Mouse (Mus musculus) midbrain, embryonic 11.5 days (tissue): ENCODE results near the gene Fam161b. TPM values are rescaled to one million over a fixed set of nuclear protein-coding genes. Genes with fewer than 3 reads are reported as not detected.

Experiments used
- ATAC-seq: fragments of 200-750 bp; cut with Nextera tagmentation; 2 replicates; pipeline ENCODE4 v1.8.0; 2017; ENCODE audit warnings: moderate TSS enrichment, moderate library complexity; ENCODE audit not compliant: low FRiP score
- DNase-seq: peaks from one replicate; pipeline ENCODE4 v3.0.0; 2015; ENCODE audit warnings: low spot score; ENCODE audit errors: missing footprints
- H3K27ac ChIP-seq: fragments of 300-500 bp; sonication (generic); 2 replicates; pipeline ENCODE4 v1.5.1; 2014; ENCODE audit warnings: low read depth, low read length
- H3K27me3 ChIP-seq: fragments of 300-500 bp; sonication (generic); 2 replicates; pipeline ENCODE4 v1.6.1; 2014; ENCODE audit warnings: mild to moderate bottlenecking, low read length, moderate library complexity, mixed read lengths; ENCODE audit not compliant: control insufficient read depth, insufficient read depth
- H3K36me3 ChIP-seq: fragments of 300-500 bp; sonication (generic); 2 replicates; pipeline ENCODE4 v1.6.1; 2014; ENCODE audit warnings: mild to moderate bottlenecking, low read length, moderate library complexity, mixed read lengths; ENCODE audit not compliant: control insufficient read depth, insufficient read depth
- H3K4me1 ChIP-seq: fragments of 300-500 bp; sonication (generic); 2 replicates; pipeline ENCODE4 v1.6.1; 2014; ENCODE audit warnings: low read length; ENCODE audit not compliant: control insufficient read depth, insufficient read depth
- H3K4me2 ChIP-seq: fragments of 300-500 bp; sonication (generic); 2 replicates; pipeline ENCODE4 v1.6.1; 2014; ENCODE audit warnings: mild to moderate bottlenecking, moderate library complexity
- H3K4me3 ChIP-seq: fragments of 300-500 bp; sonication (generic); 2 replicates; pipeline ENCODE4 v1.5.1; 2014; ENCODE audit warnings: low read depth, low read length
- H3K9ac ChIP-seq: fragments of 300-500 bp; sonication (generic); 2 replicates; pipeline ENCODE4 v1.6.1; 2014; ENCODE audit warnings: low read length
- H3K9me3 ChIP-seq: fragments of 300-500 bp; sonication (generic); 2 replicates; pipeline ENCODE4 v1.6.1; 2016; ENCODE audit warnings: low read length; ENCODE audit not compliant: control insufficient read depth
- WGBS: fragments of 180-500 bp; shearing (Covaris S2); extraction: QIAGEN DNeasy Blood & Tissue Kit; methylation state at CpG from one replicate; pipeline ENCODE4 v1.1.7; 2014; 5-methylcytosine and 5-hydroxymethylcytosine counted together
- polyA plus RNA-seq: library from polyadenylated mRNA; unstranded; fragments of >200 nt; fragmentation: Nextera tagmentation; extraction: Ambion mirVana; gene quantifications from 2 replicates; pipeline ENCODE4 v1.2.1, GENCODE M21; 2014

Fam161b gene
- polyA plus RNA-seq = 7.3 and 10.0 TPM in 2 replicates

- Histone ChIP-seq H3K36me3 (no peaks in the 10 kb centered on the region; the same call in 1 of the 2 replicates), H3K4me2 (peak within 1 kb of the TSS; percentile 85), H3K27me3 (no peaks in the 10 kb centered on the region), H3K9me3 (no peaks in the 10 kb centered on the region), H3K4me3 (peak within 1 kb of the TSS; percentile 97), H3K27ac (no peak within 1 kb of the TSS), H3K9ac (peak within 1 kb of the TSS; percentile 90), H3K4me1 (peaks cover 11% of the 10 kb centered on the region)
- under 1% methylated on average over 51 of the region's 51 CpGs for WGBS
- peak; percentile 99 for ATAC-seq
- DNase-seq = peak; percentile 98
These were observed at the start of gene Fam161b, which contains the start of gene Coq6 for GRCm38 (mm10) chr12:84361555-84362489. Gene Fam161b (minus strand): TSS chr12:84361833. Gene Coq6 (plus strand): TSS chr12:84361657.

GRCm38 (mm10) chr12:84408819-84409507 is 47.3 kb upstream of the Fam161b start, which contains the start of the genes Entpd5 and Bbof1:
Gene Entpd5 (minus strand): TSS chr12:84409029.
Gene Bbof1 (plus strand): TSS chr12:84409071.
- no peaks in the 10 kb centered on the region for H3K9me3 ChIP-seq
- WGBS = 2% methylated on average over 41 of the region's 63 CpGs
- H3K27me3 ChIP-seq = peaks cover 2% of the 10 kb centered on the region; the same call in 1 of the 2 replicates
- H3K27ac ChIP-seq = peak within 1 kb of the TSS; percentile 59
- DNase-seq (peak; percentile 99), ATAC-seq (peak; percentile 94)
- H3K4me3 ChIP-seq = peak within 1 kb of the TSS; percentile 69
- H3K9ac ChIP-seq = peak within 1 kb of the TSS; percentile 85
- no peaks in the 10 kb centered on the region for H3K36me3 ChIP-seq
- peaks cover 5% of the 10 kb centered on the region for H3K4me1 ChIP-seq
- H3K4me2 ChIP-seq = peak within 1 kb of the TSS; percentile 96

GRCm38 (mm10) chr12:84407874-84408818 is 46.5 kb upstream of the Fam161b start:
- DNase-seq = peak; percentile 87
- ATAC-seq = no peak; the same call in none of the 2 replicates
- peak overlapping the region; percentile 85 for H3K9ac ChIP-seq
- no peaks in the 10 kb centered on the region for H3K9me3 ChIP-seq
- peaks cover 2% of the 10 kb centered on the region; the same call in 1 of the 2 replicates for H3K27me3 ChIP-seq
- no peaks in the 10 kb centered on the region for H3K36me3 ChIP-seq
- H3K4me1 ChIP-seq = peaks cover 5% of the 10 kb centered on the region
- peak overlapping the region; percentile 96 for H3K4me2 ChIP-seq
- 3% methylated on average over 39 of the region's 52 CpGs for WGBS
- H3K27ac ChIP-seq = peak overlapping the region; percentile 59
- H3K4me3 ChIP-seq = peak overlapping the region; percentile 69

GRCm38 (mm10) chr12:84407259-84407658 is 45.6 kb upstream of the Fam161b start:
- H3K9me3 ChIP-seq = no peaks in the 10 kb centered on the region
- H3K4me2 ChIP-seq = no peak overlapping the region
- no peaks in the 10 kb centered on the region for H3K36me3 ChIP-seq
- no peak for DNase-seq
- no peak for ATAC-seq
- no peak overlapping the region for H3K9ac ChIP-seq
- 60% methylated on average over 4 of the region's 4 CpGs for WGBS
- peaks cover 2% of the 10 kb centered on the region; the same call in 1 of the 2 replicates for H3K27me3 ChIP-seq
- no peak overlapping the region for H3K4me3 ChIP-seq
- no peak overlapping the region for H3K27ac ChIP-seq
- H3K4me1 ChIP-seq = peaks cover 5% of the 10 kb centered on the region

- H3K27ac ChIP-seq = no peak overlapping the region
- DNase-seq (no peak), ATAC-seq (no peak)
- H3K9ac ChIP-seq = no peak overlapping the region
- H3K9me3 ChIP-seq = no peaks in the 10 kb centered on the region
- 82% methylated on average over 6 of the region's 6 CpGs for WGBS
- H3K4me3 ChIP-seq = no peak overlapping the region
- peaks cover 5% of the 10 kb centered on the region for H3K4me1 ChIP-seq
- H3K36me3 ChIP-seq = no peaks in the 10 kb centered on the region
- no peak overlapping the region for H3K4me2 ChIP-seq
- no peaks in the 10 kb centered on the region for H3K27me3 ChIP-seq
These were observed 42.9 kb upstream of the Fam161b start for GRCm38 (mm10) chr12:84404541-84404940.

GRCm38 (mm10) chr12:84402923-84403322 is 41.3 kb upstream of the Fam161b start:
- Histone ChIP-seq H3K4me3 (no peak overlapping the region), H3K4me1 (peaks cover 4% of the 10 kb centered on the region), H3K27ac (no peak overlapping the region), H3K36me3 (no peaks in the 10 kb centered on the region), H3K27me3 (no peaks in the 10 kb centered on the region), H3K4me2 (no peak overlapping the region), H3K9ac (no peak overlapping the region), H3K9me3 (no peaks in the 10 kb centered on the region)
- ATAC-seq (no peak), DNase-seq (no peak)
- WGBS = 87% methylated on average over 9 of the region's 9 CpGs

- DNase-seq = no peak
- H3K4me2 ChIP-seq = no peak overlapping the region
These were observed 39.0 kb upstream of the Fam161b start for GRCm38 (mm10) chr12:84400653-84401052.

GRCm38 (mm10) chr12:84400068-84400467 is 38.4 kb upstream of the Fam161b start:
- WGBS = 84% methylated on average over 3 of the region's 3 CpGs
- Histone ChIP-seq H3K36me3 (no peaks in the 10 kb centered on the region), H3K27ac (no peak overlapping the region), H3K4me1 (no peaks in the 10 kb centered on the region), H3K4me3 (no peak overlapping the region), H3K4me2 (no peak overlapping the region), H3K9ac (no peak overlapping the region), H3K27me3 (no peaks in the 10 kb centered on the region), H3K9me3 (no peaks in the 10 kb centered on the region)
- no peak for ATAC-seq
- no peak for DNase-seq

More at GRCm38 (mm10) chr12:84400653-84401052, 39.0 kb upstream of the Fam161b start:
- H3K27ac ChIP-seq = no peak overlapping the region
- H3K4me1 ChIP-seq = no peaks in the 10 kb centered on the region
- no peaks in the 10 kb centered on the region for H3K9me3 ChIP-seq
- H3K4me3 ChIP-seq = no peak overlapping the region
- H3K27me3 ChIP-seq = no peaks in the 10 kb centered on the region
- 73% methylated on average over 3 of the region's 3 CpGs for WGBS
- no peaks in the 10 kb centered on the region for H3K36me3 ChIP-seq
- no peak overlapping the region for H3K9ac ChIP-seq
- ATAC-seq = no peak
